Mouse (Mus musculus) midbrain, embryonic 13.5 days (tissue): ENCODE data around the gene Bmper. TPM values are rescaled to one million over a fixed set of nuclear protein-coding genes. Genes with fewer than 3 reads are reported as not detected.

ENCODE experiments used
- ATAC-seq: fragments of 200-750 bp; cut with Nextera tagmentation; 2 replicates; pipeline ENCODE4 v1.8.0; 2017; ENCODE audit warnings: mild to moderate bottlenecking, moderate TSS enrichment, moderate library complexity
- H3K27ac ChIP-seq: fragments of 300-500 bp; sonication (generic); 2 replicates; pipeline ENCODE4 v1.5.1; 2015; ENCODE audit warnings: inconsistent platforms, mild to moderate bottlenecking, moderate library complexity
- H3K27me3 ChIP-seq: fragments of 300-500 bp; sonication (generic); 2 replicates; pipeline ENCODE4 v1.6.1; 2015; ENCODE audit warnings: mild to moderate bottlenecking, inconsistent platforms
- H3K36me3 ChIP-seq: fragments of 300-500 bp; sonication (generic); 2 replicates; pipeline ENCODE4 v1.6.1; 2015; ENCODE audit warnings: mild to moderate bottlenecking, inconsistent platforms
- H3K4me1 ChIP-seq: fragments of 300-500 bp; sonication (generic); replicated peaks from 2 replicates; pipeline ENCODE4 v1.6.1; 2015; ENCODE audit warnings: inconsistent platforms
- H3K4me2 ChIP-seq: fragments of 300-500 bp; sonication (generic); replicated peaks from 2 replicates; pipeline ENCODE4 v1.6.1; 2015; ENCODE audit warnings: moderate library complexity, mild to moderate bottlenecking, inconsistent platforms
- H3K4me3 ChIP-seq: fragments of 300-500 bp; sonication (generic); replicated peaks from 2 replicates; pipeline ENCODE4 v1.5.1; 2015; ENCODE audit warnings: mild to moderate bottlenecking, inconsistent platforms
- H3K9ac ChIP-seq: fragments of 300-500 bp; sonication (generic); replicated peaks from 2 replicates; pipeline ENCODE4 v1.6.1; 2015; ENCODE audit warnings: mild to moderate bottlenecking, inconsistent platforms
- H3K9me3 ChIP-seq: fragments of 300-500 bp; sonication (generic); 2 replicates; pipeline ENCODE4 v1.6.1; 2016; ENCODE audit warnings: mild to moderate bottlenecking, inconsistent platforms
- WGBS: fragments of 180-500 bp; shearing (Covaris S2); methylation state at CpG from one replicate; pipeline ENCODE4 v1.1.7; 2015; 5-methylcytosine and 5-hydroxymethylcytosine counted together
- polyA plus RNA-seq: library from polyadenylated mRNA; unstranded; fragments of >200 nt; fragmentation: Nextera tagmentation; extraction: Ambion mirVana; gene quantifications from 2 replicates; pipeline ENCODE4 v1.2.1, GENCODE M21; 2015

Bmper gene
- polyA plus RNA-seq, 1 experiment from 2014 or later = 3.8 TPM

DNA sequence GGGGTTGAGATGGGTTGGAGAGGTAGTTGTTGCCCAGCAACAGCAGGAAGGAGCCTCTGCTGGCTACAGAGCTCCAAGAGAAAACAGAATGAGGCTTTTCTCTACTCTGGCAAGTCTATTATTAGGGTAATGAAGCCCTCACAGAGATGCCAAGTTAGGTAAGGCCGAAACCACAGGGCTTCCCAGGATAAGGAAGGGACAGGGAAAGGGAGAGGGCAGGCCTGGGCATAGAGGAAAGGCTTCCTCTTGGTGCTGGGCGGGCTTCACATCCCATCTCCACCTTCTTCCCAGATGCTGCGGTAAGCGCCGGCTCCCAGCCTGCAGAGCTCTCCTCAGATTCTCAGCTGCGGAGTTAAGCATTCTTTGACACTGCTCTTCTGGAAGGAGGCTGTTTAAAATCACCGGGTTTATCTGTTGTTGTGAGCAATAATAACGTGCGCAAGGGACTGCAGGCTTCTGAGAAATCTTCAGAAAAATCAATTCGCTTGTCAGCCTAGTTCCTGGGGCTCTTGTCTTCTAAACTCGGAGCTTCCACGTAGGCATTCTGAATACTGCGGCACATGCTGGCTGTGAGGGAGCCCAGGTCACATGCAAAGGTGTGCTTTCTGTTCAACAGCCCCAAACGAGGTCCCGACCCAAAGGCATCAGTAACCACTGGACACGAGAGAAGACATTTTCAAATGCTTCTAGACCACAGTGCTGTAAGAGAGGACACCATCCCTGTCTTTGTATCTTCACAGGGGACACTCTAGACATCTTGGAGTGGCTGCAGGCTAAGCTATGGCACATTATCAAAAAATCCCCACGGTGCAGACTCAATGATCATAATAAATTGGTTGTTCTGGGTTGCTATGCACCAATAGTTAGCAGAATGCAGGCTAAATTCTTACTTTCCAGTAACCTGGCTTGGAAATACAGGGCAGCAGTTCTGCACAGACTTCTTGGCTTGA lies 18.3 kb upstream of the Bmper start:
- H3K9me3 ChIP-seq = no peaks in the 10 kb centered on the region
- H3K9ac ChIP-seq = no peak overlapping the region
- peak; percentile 83 for ATAC-seq
- H3K4me3 ChIP-seq = peak overlapping the region; percentile 11; the same call in 1 of the 2 replicates
- WGBS = 5% methylated on average over 17 of the region's 17 CpGs
- H3K36me3 ChIP-seq = no peaks in the 10 kb centered on the region
- peak overlapping the region; percentile 42 for H3K4me2 ChIP-seq
- H3K27ac ChIP-seq = peak overlapping the region; percentile 12; the same call in 1 of the 2 replicates
- peaks cover 32% of the 10 kb centered on the region for H3K4me1 ChIP-seq
- H3K27me3 ChIP-seq = peaks cover 11% of the 10 kb centered on the region; the same call in 1 of the 2 replicates

DNA sequence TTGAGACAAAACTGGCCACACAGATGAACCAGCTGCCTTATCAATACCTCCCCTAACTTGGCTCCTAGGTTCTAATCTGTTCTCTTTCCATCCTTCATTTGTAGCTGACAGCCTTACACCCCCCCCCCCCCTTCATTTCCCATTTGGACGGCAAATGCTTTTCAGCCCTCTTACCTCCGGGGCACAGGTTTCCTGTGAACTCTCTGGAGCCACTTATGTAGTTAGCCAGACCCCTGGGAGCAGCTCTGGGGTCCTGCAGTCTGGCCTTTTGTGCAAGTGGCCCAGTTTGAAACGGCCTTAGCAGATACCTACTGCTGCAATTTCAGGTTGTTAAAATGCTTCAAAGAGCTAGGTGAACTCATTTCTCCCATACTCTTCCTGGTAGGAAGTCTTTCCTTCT lies 17.6 kb upstream of the Bmper start:
- Histone ChIP-seq H3K27me3 (peaks cover 13% of the 10 kb centered on the region; the same call in 1 of the 2 replicates), H3K36me3 (no peaks in the 10 kb centered on the region), H3K9me3 (no peaks in the 10 kb centered on the region), H3K27ac (no peak overlapping the region), H3K9ac (no peak overlapping the region), H3K4me3 (no peak overlapping the region), H3K4me2 (no peak overlapping the region), H3K4me1 (peaks cover 32% of the 10 kb centered on the region)
- 17% methylated on average over 3 of the region's 3 CpGs for WGBS
- no peak for ATAC-seq

DNA sequence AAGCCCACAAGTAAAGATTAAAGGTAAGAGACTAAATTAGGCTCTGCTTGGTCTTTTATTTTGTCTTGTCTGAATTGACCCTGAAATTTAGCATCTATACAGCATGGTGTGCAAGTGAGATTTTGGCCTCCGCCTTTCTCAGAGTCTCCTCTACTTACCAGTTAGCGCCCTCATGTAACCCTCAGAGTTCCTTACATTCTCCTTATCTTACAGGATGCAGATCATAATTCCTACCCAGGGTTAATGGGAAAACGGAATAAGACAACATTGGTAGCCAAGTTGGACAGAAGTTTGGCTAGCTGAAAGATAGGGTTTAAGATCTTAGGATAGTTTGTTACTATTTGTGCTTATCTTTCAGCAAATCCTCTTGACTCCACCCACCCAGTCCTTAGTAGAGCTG lies 17.1 kb upstream of the Bmper start:
- Histone ChIP-seq H3K9ac (no peak overlapping the region), H3K36me3 (no peaks in the 10 kb centered on the region), H3K4me3 (no peak overlapping the region), H3K27ac (no peak overlapping the region), H3K27me3 (peaks cover 15% of the 10 kb centered on the region; the same call in 1 of the 2 replicates), H3K9me3 (no peaks in the 10 kb centered on the region), H3K4me2 (no peak overlapping the region), H3K4me1 (peaks cover 32% of the 10 kb centered on the region)
- ATAC-seq = no peak
- WGBS = 88% methylated on average over 3 of the region's 3 CpGs

DNA sequence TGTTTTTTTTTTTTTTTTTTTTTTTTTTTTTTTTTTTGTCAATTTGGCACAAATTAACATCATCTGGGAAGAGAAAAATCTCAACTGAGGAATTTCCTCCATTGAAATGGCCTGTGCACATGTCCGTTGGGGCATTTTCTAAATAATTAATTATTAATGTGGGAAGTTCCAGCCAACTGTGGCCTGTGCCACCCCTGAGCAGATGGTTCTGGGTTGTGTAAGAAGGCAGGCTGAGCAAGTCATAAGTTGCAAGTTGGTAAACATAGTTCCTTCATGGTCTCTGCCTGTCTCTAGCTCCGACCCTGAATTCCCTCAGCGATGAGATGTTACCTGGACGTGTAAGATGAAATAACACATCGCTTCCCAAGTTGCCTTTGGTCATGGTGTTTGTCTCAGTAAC lies 16.7 kb upstream of the Bmper start:
- Histone ChIP-seq H3K27me3 (peaks cover 15% of the 10 kb centered on the region; the same call in 1 of the 2 replicates), H3K9ac (no peak overlapping the region), H3K4me3 (no peak overlapping the region), H3K4me1 (peaks cover 32% of the 10 kb centered on the region), H3K4me2 (no peak overlapping the region), H3K36me3 (no peaks in the 10 kb centered on the region), H3K27ac (no peak overlapping the region), H3K9me3 (no peaks in the 10 kb centered on the region)
- no peak for ATAC-seq
- WGBS = 87% methylated on average over 5 of the region's 5 CpGs

DNA sequence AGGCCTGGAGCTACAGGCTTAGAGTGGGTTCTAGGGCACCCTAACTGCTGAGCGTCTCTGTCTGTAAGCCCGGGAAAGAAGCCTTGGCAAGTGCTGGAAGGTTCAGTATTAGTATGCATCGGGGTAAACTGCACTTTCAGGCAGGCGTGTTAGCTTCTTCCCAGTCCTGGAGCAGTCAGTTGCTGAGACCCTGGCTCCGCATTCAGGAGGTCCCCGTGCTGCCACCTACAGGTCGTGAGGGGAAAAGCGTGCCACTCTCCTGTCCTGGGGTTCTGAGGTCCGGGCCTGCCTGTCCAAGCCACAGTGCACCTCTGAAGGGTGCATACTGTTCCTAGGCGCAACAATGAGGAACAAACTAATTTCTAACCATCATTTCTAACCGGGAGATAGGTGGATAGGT lies 10.6 kb upstream of the Bmper start:
- no peaks in the 10 kb centered on the region for H3K36me3 ChIP-seq

DNA sequence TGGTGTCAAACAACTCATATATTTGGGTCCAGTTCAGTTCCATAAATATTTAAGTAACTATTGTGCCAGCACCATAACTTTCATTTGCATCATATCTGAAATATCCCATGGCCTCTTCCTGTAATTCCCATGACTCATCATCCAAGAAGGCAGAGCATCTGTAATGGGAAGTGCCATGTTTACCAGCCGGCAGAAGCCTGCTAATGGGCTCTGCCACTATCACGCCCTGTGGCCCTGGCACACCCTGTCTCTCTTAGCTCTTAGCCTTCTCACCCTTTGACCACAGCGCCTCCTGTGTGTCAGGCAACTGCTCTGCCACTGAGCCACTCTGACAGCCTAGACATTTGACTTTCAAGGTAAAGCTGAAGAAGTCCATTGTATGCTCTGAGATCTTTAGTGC lies 3.1 kb upstream of the Bmper start:
- H3K4me3 ChIP-seq = no peak overlapping the region
- ATAC-seq = no peak
- 50% methylated on average over 3 of the region's 3 CpGs for WGBS
- H3K36me3 ChIP-seq = no peaks in the 10 kb centered on the region
- H3K9me3 ChIP-seq = no peaks in the 10 kb centered on the region
- H3K4me1 ChIP-seq = peaks cover 13% of the 10 kb centered on the region
- H3K27ac ChIP-seq = no peak overlapping the region
- no peak overlapping the region for H3K4me2 ChIP-seq
- H3K27me3 ChIP-seq = peaks cover 38% of the 10 kb centered on the region
- no peak overlapping the region for H3K9ac ChIP-seq

More for the DNA sequence above, 10.6 kb upstream of the Bmper start:
- H3K27ac ChIP-seq = no peak overlapping the region
- no peaks in the 10 kb centered on the region for H3K9me3 ChIP-seq
- peaks cover 14% of the 10 kb centered on the region; the same call in 1 of the 2 replicates for H3K27me3 ChIP-seq
- no peak overlapping the region for H3K4me2 ChIP-seq
- no peaks in the 10 kb centered on the region for H3K4me1 ChIP-seq
- ATAC-seq = peak; percentile 92
- H3K4me3 ChIP-seq = no peak overlapping the region
- WGBS = 5% methylated on average over 11 of the region's 11 CpGs
- no peak overlapping the region for H3K9ac ChIP-seq

DNA sequence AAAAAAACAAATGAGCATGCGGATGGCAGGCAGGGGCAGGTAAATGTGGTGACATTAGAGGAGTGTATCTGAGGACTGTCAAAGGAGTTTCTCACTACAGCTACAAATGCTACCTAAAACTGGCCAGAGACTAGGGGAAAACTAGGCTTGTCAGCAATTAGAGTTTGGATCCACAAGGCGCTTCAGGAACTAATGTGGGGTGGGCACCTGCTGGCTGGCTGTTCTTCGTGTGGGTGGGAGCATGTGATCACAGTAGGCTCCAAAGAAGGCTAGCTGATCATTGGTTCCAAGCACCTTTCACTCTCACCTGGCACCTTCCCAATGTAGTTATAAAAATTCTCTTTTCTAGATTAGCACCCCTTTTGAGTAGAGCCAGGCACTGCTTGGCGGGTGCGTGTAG lies 900 bp upstream of the Bmper start:
- peaks cover 13% of the 10 kb centered on the region for H3K4me1 ChIP-seq
- peak overlapping the region; percentile 78 for H3K4me3 ChIP-seq
- H3K4me2 ChIP-seq = peak overlapping the region; percentile 98
- no peak; the same call in 1 of the 2 replicates for ATAC-seq
- peaks cover 60% of the 10 kb centered on the region for H3K27me3 ChIP-seq
- no peaks in the 10 kb centered on the region for H3K9me3 ChIP-seq
- no peaks in the 10 kb centered on the region for H3K36me3 ChIP-seq
- peak overlapping the region; percentile 81 for H3K9ac ChIP-seq
- WGBS = 13% methylated on average over 5 of the region's 5 CpGs
- H3K27ac ChIP-seq = no peak overlapping the region

DNA sequence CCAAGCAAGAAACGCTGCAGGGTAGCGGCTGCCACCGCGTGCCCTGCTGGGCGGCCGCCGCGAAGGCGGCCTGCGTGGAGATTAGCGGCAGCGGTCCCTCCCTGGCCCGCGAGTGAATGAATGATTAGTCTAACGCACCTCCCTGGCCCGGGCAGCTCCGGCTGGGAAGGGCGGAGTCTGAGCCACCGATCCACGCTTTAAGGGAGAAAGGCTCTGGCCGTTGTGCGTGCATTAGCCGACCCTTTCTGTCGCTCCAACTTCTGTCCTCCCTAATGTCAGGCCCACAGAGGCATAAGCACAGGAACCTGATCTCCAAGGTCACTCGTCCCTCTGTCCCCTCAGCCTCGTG lies 410 bp upstream of the Bmper start:
- peak; percentile 78 for ATAC-seq
- H3K36me3 ChIP-seq = no peaks in the 10 kb centered on the region
- H3K4me2 ChIP-seq = peak overlapping the region; percentile 98
- WGBS = 0% methylated on average over 26 of the region's 26 CpGs
- H3K4me1 ChIP-seq = peaks cover 13% of the 10 kb centered on the region
- no peaks in the 10 kb centered on the region for H3K9me3 ChIP-seq
- H3K27me3 ChIP-seq = peaks cover 60% of the 10 kb centered on the region
- H3K27ac ChIP-seq = peak overlapping the region; percentile 77
- H3K9ac ChIP-seq = peak overlapping the region; percentile 81
- H3K4me3 ChIP-seq = peak overlapping the region; percentile 78

DNA sequence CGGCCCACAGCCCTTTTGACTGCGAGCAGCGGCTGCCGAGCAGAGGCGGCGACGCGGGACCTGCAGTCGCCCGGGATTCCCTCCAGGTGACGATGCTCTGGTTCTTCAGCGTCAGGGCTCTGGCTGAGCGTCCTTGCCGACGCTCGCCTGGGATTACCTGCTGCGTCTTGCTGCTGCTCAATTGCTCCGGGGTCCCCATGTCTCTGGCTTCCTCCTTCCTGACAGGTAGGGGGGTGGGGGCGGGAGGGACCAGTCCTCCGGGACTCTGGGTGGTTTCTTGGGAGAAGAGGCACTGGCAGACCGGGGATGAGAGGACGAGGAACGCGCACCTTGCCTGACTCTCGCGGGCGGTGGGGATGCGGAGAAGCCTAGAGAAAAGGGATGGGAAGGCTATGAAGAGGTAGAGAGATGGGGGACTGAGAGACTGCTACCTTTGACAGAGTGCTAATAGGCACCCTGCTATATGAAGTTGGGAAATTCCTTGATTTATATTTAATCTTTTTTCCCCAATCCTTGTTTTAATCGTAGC lies 737 bp downstream of the Bmper start:
- no peak for ATAC-seq
- peak overlapping the region; percentile 78 for H3K4me3 ChIP-seq
- peak overlapping the region; percentile 81 for H3K9ac ChIP-seq
- H3K4me1 ChIP-seq = peaks cover 13% of the 10 kb centered on the region
- peak overlapping the region; percentile 98 for H3K4me2 ChIP-seq
- H3K36me3 ChIP-seq = no peaks in the 10 kb centered on the region
- under 1% methylated on average over 29 of the region's 29 CpGs for WGBS
- H3K9me3 ChIP-seq = no peaks in the 10 kb centered on the region
- peaks cover 60% of the 10 kb centered on the region for H3K27me3 ChIP-seq
- H3K27ac ChIP-seq = peak overlapping the region; percentile 77

DNA sequence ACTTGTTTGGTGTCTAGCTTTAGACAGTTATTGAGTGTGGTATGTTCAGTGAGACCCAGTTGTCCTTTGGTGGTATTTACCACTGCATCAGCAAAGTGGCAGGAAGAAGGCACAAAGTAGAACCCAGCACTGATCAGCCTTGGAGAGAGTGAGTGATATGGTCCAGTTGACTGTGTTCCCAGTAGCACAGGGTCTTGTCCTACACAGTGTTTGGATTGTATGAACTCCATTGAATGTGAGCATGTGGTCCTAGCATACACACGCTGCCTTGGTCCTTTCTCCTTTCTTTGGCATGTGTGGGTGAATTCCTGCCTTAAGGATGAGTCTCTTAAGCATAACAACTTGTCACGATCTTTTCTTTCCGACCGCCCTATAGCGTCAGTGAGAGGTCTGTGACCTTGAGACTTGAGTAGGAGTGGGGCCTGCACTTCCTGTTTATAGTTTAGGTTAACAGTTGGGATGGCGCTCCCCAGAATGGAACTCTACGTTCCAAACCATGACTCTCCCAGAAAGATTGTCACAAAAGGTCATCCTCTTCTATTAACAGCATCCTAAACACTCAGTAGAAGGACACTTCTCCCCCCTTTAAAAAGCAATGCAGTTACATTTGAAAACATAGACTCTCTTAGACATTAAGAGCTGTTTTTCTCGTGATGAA lies 10.7 kb downstream of the Bmper start:
- H3K9me3 ChIP-seq = no peaks in the 10 kb centered on the region
- H3K27ac ChIP-seq = no peak overlapping the region
- 0 out of 2 replicates have a peak, but pooled peaks cover 12% of the 10 kb centered on the region for H3K4me1 ChIP-seq
- no peak for ATAC-seq
- WGBS = 86% methylated on average over 8 of the region's 8 CpGs
- H3K4me2 ChIP-seq = no peak overlapping the region
- no peaks in the 10 kb centered on the region for H3K36me3 ChIP-seq
- no peaks in the 10 kb centered on the region for H3K27me3 ChIP-seq
- H3K9ac ChIP-seq = no peak overlapping the region
- H3K4me3 ChIP-seq = no peak overlapping the region

DNA sequence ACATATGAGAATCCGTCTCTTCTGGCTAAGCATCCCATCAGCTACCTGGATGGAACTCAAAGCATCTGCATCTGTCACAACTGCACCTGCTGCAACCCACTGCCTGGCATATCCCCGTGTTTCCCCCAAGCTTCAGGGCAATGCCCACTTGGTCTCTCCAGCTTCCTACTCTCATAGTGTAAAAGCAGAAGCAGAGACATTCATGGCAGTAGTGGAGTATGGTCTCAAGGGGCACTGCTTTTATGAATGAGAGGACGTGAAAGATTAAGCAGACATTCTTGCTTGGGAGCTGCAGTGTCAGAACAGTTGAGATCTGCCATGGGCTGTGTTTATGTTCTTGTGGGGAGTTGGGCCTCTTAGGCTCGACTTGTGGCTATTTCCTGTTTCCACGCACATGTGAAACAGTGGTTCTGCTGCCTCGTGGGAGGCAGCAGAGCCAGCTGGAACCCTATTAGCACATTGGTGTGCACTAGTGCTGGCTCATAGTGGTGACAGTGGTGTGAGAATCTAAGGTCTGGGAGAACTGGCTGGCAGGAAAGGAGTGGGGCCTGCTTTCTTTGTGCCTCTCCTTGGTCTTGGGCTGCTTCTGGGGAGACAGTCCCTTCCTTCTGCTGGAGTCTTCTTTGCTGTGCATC lies 12.6 kb downstream of the Bmper start:
- H3K36me3 ChIP-seq = no peaks in the 10 kb centered on the region
- 75% methylated on average over 6 of the region's 6 CpGs for WGBS

More for the DNA sequence above, 12.6 kb downstream of the Bmper start:
- Histone ChIP-seq H3K27me3 (no peaks in the 10 kb centered on the region), H3K27ac (no peak overlapping the region), H3K9ac (no peak overlapping the region), H3K9me3 (no peaks in the 10 kb centered on the region), H3K4me1 (0 out of 2 replicates have a peak, but pooled peaks cover 12% of the 10 kb centered on the region), H3K4me2 (no peak overlapping the region), H3K4me3 (no peak overlapping the region)
- ATAC-seq = no peak
